Mouse (Mus musculus) heart, embryonic 10.5 days (tissue): ENCODE data around the gene Prkd3. TPM values are rescaled to one million over a fixed set of nuclear protein-coding genes. Genes with fewer than 3 reads are reported as not detected.

Experiments used
- DNase-seq: peaks from one replicate; pipeline ENCODE4 v3.0.0-alpha.2; 2017; ENCODE audit warnings: low spot score
- H3K27ac ChIP-seq: fragments of 300-500 bp; sonication (generic); 2 replicates; pipeline ENCODE4 v1.5.1; 2016; ENCODE audit warnings: mild to moderate bottlenecking
- H3K27me3 ChIP-seq: fragments of 300-500 bp; sonication (generic); 2 replicates; pipeline ENCODE4 v1.6.1; 2016; ENCODE audit warnings: mild to moderate bottlenecking; ENCODE audit not compliant: poor library complexity, insufficient read depth, severe bottlenecking
- H3K36me3 ChIP-seq: fragments of 300-500 bp; sonication (generic); 2 replicates; pipeline ENCODE4 v1.6.1; 2016; ENCODE audit warnings: mild to moderate bottlenecking, moderate library complexity
- H3K4me1 ChIP-seq: fragments of 300-500 bp; sonication (generic); 2 replicates; pipeline ENCODE4 v1.6.1; 2016; ENCODE audit warnings: mild to moderate bottlenecking
- H3K4me3 ChIP-seq: fragments of 300-500 bp; sonication (generic); 2 replicates; pipeline ENCODE4 v1.5.1; 2016; ENCODE audit warnings: mild to moderate bottlenecking, moderate library complexity
- H3K9me3 ChIP-seq: fragments of 300-500 bp; sonication (generic); 2 replicates; pipeline ENCODE4 v1.6.1; 2016; ENCODE audit warnings: mild to moderate bottlenecking, moderate library complexity
- WGBS: fragments of 180-500 bp; shearing (Covaris S2); methylation state at CpG from one replicate; pipeline ENCODE4 v1.1.7; 2016; 5-methylcytosine and 5-hydroxymethylcytosine counted together
- polyA plus RNA-seq: library from polyadenylated mRNA; unstranded; fragments of >200 nt; fragmentation: Nextera tagmentation; extraction: Ambion mirVana; gene quantifications from 2 replicates; pipeline ENCODE4 v1.2.1, GENCODE M21; 2016

The Prkd3 gene
- polyA plus RNA-seq, 1 experiment from 2014 or later, result 32.8 TPM

DNA sequence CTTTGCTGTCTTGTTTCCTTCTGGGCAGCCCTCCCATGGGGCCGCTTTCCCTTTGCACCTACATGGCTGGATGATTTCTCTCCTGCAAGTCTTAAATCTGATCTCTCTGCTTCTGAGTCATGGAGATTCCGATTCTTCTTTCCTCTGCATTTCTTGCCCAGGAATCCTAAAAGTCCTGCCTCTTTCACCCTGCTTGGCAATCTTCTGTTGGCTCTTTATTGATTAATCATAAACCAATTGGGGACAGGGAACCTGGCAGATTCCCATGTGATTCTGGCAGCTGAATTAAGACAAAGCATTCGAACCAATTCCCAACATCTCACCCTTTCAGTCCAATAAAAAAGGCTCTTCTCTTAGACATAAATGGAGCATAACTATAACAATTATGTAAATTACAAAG lies 8.6 kb upstream of the Prkd3 start:
- no peaks in the 10 kb centered on the region for H3K36me3 ChIP-seq
- WGBS, result 55% methylated on average over 3 of the region's 3 CpGs
- no peaks in the 10 kb centered on the region for H3K9me3 ChIP-seq
- no peak for DNase-seq
- 0 out of 2 replicates have a peak, but pooled peaks cover 9% of the 10 kb centered on the region for H3K4me1 ChIP-seq
- no peaks in the 10 kb centered on the region for H3K27me3 ChIP-seq
- no peak overlapping the region for H3K27ac ChIP-seq
- no peak overlapping the region for H3K4me3 ChIP-seq

DNA sequence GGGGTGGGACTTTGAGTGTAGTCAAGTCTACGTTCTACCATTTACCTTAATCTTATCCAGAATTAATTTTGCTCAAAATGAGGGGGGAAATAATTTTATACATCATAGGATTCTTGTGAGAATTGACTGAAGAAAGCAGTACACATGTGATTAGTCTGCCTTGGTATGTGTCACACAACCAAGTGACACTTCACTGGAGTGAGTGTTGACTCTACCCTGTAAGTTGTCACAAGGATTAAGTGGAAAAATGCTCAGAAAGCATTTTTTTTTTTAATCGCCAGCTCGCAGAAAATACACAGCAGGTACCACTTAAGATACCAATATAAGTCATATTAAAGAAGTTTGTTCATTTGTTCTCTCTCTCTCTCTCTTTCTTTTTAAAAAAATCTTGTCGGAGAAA lies 3.9 kb upstream of the Prkd3 start:
- 81% methylated on average over 4 of the region's 4 CpGs for WGBS
- peaks cover 12% of the 10 kb centered on the region; the same call in 1 of the 2 replicates for H3K4me1 ChIP-seq

DNA sequence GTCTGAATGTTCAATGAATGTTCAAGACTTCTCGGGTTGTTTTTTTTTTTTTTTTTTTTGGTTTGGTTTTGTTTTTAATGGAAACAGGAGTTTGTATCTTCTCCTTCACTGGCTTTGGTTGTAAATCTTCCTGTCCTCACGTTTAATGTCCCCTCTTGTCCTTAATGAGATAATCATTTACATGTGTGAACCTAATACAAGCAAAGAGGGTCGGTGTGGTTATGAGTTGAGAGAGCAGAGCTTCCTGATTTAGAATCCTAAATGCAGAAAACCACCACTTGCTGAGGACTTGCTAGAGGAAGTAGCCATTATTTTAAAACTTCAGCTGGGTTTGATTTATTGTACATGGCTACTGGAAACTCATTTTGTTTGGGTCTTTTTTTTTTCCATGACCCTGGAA lies 2.1 kb upstream of the Prkd3 start:
- no peak overlapping the region for H3K27ac ChIP-seq
- H3K36me3 ChIP-seq, result no peaks in the 10 kb centered on the region
- no peaks in the 10 kb centered on the region for H3K27me3 ChIP-seq
- H3K9me3 ChIP-seq, result no peaks in the 10 kb centered on the region
- no peak for DNase-seq
- H3K4me3 ChIP-seq, result no peak overlapping the region
- WGBS, result 38% methylated on average over 3 of the region's 3 CpGs
- H3K4me1 ChIP-seq, result peaks cover 19% of the 10 kb centered on the region

More for the DNA sequence above, 3.9 kb upstream of the Prkd3 start:
- no peak for DNase-seq
- Histone ChIP-seq H3K36me3 (no peaks in the 10 kb centered on the region), H3K27me3 (no peaks in the 10 kb centered on the region), H3K9me3 (no peaks in the 10 kb centered on the region), H3K27ac (no peak overlapping the region), H3K4me3 (no peak overlapping the region)

DNA sequence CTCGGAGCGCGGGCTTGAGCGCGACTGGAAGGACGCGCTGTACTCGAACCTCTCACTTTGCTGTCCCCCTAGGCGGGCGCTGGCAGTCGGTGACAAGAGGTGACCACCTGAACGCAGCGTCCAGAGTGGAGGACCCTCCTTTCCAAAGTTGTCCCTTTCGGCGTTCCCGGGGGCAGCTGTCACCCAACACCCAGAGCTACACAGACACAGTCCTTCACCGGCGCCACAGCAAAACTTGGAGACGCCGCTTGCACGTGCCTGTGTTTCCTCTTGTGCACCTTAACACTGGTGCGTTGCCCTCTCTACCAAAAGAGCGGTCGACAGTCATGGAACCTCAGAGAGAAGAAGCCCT lies 344 bp upstream of the Prkd3 start:
- no peaks in the 10 kb centered on the region for H3K27me3 ChIP-seq
- WGBS, result under 1% methylated on average over 24 of the region's 24 CpGs
- DNase-seq, result no peak
- peaks cover 30% of the 10 kb centered on the region for H3K4me1 ChIP-seq
- peak overlapping the region; percentile 97 for H3K27ac ChIP-seq
- peak overlapping the region; percentile 94 for H3K4me3 ChIP-seq
- H3K9me3 ChIP-seq, result no peaks in the 10 kb centered on the region
- H3K36me3 ChIP-seq, result no peaks in the 10 kb centered on the region

DNA sequence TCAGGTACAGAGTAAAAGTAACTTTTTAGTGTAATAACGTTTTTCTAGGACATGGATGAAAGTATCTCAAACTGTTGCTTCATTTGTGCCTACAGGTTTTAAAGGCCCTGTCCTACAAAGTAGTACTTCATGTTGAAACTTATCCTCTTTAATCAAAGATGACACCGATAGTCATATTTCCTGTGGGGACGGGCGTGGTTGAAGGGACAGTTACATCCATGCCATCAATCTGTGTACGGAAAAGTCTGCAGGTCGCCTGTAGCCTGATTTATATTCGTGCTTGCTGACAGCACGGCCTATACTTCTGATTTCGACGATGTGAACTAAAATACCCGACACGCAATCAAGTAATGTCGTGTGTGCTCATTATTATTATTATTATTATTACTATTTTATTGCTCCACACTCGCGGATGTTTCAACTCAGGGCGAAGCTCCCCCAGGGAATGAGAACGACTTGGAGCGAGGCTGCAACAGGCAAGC lies 849 bp downstream of the Prkd3 start:
- peaks cover 38% of the 10 kb centered on the region for H3K4me1 ChIP-seq
- H3K36me3 ChIP-seq, result no peaks in the 10 kb centered on the region
- peak overlapping the region; percentile 94 for H3K4me3 ChIP-seq
- no peaks in the 10 kb centered on the region for H3K27me3 ChIP-seq
- WGBS, result under 1% methylated on average over 18 of the region's 18 CpGs
- DNase-seq, result no peak
- peak overlapping the region; percentile 97 for H3K27ac ChIP-seq
- no peaks in the 10 kb centered on the region for H3K9me3 ChIP-seq

DNA sequence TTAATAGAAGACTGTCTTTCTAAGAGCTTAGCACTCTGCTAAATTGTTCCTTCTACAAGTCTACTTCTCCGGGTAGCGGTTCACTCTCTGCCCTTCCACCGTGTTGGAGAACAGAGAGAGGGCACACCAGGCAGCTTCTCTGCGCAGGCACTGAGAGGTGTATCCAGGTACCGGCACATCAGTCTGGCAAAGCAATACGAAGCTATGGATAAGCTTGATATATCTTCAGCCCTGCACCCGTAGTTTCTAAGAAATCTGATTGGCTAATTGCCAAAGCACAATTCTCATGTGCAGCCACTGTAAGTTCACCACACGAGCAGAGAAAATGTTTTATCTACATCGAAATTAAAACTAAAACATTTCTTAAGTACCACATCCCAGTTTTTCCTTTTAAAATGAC lies 2.2 kb downstream of the Prkd3 start:
- peak overlapping the region; percentile 36 for H3K4me3 ChIP-seq
- peaks cover 38% of the 10 kb centered on the region for H3K4me1 ChIP-seq
- H3K27ac ChIP-seq, result no peak overlapping the region
- no peak for DNase-seq
- WGBS, result 59% methylated on average over 9 of the region's 9 CpGs
- H3K9me3 ChIP-seq, result no peaks in the 10 kb centered on the region
- no peaks in the 10 kb centered on the region for H3K27me3 ChIP-seq
- H3K36me3 ChIP-seq, result no peaks in the 10 kb centered on the region

DNA sequence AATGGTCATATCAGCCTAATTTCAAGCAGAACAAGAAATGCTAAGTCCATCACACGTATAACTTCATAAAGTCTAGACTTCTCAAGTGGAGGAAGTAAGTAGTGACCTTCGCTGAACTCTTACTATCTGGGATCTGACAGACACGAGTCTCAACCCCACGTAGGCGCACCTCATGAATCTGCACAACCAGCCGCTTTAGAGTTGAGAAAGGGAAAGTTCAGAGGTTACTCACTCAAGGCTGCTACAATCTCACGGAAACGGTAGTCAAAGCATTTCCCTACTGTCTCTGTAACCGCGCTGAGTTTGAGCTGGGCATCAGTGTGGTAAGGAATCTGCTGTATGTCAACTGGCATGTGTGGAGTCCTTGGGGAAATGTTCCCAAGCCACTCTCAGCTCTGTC lies 4.8 kb downstream of the Prkd3 start:
- H3K4me1 ChIP-seq, result peaks cover 38% of the 10 kb centered on the region
- no peaks in the 10 kb centered on the region for H3K9me3 ChIP-seq
- no peaks in the 10 kb centered on the region for H3K27me3 ChIP-seq
- H3K36me3 ChIP-seq, result peaks cover 22% of the 10 kb centered on the region
- no peak overlapping the region for H3K4me3 ChIP-seq
- no peak overlapping the region for H3K27ac ChIP-seq
- peak; percentile 75 for DNase-seq
- WGBS, result 53% methylated on average over 10 of the region's 10 CpGs

DNA sequence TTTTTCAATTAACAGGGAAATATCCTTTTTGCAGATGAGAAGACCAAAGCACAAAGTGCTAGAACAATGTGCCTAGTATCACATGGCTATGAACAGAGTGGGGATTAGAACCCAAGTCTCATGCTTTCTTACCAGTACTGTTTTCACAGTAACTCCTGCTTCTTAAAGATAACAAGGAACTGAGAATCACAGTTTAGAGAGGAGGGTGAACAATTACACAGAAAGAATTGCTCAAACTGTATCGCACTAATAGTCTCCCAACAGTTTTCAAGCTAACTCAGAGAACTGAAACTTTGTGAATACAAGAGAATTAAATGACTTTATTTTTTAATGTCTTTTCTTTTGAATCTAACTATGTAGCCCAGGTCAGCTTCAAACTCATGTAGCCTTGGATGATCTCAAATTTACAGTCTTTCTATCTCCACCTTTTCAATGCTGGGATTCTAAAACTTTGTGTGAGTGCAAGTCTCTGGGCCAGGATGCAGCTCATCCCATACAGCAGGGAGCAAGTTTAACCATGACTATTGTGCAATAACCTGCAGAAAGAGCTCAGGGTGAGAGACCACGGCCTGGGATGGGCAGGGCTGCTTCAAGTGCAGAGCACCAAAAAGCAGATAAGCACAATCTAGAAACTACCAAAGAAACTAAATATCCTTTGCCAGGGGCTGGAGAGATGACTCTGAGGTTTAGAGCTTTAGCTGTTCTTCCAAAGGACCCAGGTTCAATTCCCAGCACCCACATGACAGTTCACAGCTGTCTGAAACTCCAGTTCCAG lies 5.5 kb downstream of the Prkd3 start:
- H3K27me3 ChIP-seq, result no peaks in the 10 kb centered on the region
- no peak overlapping the region for H3K4me3 ChIP-seq
- H3K36me3 ChIP-seq, result peaks cover 27% of the 10 kb centered on the region
- peaks cover 36% of the 10 kb centered on the region for H3K4me1 ChIP-seq
- 81% methylated on average over 2 of the region's 2 CpGs for WGBS
- DNase-seq, result no peak
- H3K27ac ChIP-seq, result no peak overlapping the region
- H3K9me3 ChIP-seq, result no peaks in the 10 kb centered on the region

DNA sequence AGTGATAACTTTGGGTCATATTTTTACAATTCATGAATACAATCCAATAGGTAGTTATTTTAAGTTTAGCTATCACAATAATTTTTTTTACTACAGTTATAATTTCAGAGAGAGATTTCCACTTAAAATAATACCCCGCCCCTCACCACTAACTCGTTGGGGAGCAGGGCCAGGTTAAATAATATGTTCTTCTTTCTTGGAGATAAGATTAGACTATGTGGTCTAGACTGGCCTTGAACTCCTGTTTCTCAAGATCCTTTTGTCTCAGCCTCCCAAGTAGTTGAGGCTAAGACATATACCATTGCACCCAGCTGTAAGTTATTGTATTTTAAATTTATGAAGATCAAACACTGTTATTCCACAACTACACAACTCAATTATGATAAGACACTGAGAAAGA lies 7.0 kb downstream of the Prkd3 start:
- Histone ChIP-seq H3K4me1 (peaks cover 27% of the 10 kb centered on the region), H3K9me3 (no peaks in the 10 kb centered on the region), H3K27me3 (no peaks in the 10 kb centered on the region), H3K27ac (no peak overlapping the region), H3K4me3 (no peak overlapping the region), H3K36me3 (peaks cover 32% of the 10 kb centered on the region)
- WGBS, result 79% methylated on average over 2 of the region's 2 CpGs
- DNase-seq, result no peak

DNA sequence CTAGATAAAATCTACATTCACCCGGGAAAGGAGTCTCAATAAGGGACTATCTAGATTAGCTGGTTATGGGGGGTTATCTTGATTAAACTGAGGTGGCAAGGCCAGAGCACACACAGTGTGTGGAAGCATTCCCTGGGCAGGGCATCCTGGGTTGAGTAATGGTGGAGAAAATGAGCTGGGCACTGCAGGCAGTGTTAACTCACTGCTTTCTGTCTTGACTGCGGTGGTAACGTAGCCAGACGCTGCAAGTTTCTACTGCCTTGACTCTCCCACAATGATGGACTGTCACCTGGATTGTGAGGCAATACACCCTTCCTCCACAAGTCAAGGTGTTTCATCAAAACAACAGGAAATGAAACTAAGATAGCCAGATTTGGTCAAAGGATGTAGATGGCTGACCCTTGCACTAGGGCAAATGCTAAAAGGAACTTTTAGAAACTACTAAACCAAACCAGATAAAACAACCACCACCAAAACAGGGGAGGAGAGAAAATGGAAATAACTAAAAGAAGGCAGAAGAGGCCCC lies 20.8 kb downstream of the Prkd3 start:
- no peaks in the 10 kb centered on the region for H3K27me3 ChIP-seq
- 91% methylated on average over 4 of the region's 4 CpGs for WGBS

DNA sequence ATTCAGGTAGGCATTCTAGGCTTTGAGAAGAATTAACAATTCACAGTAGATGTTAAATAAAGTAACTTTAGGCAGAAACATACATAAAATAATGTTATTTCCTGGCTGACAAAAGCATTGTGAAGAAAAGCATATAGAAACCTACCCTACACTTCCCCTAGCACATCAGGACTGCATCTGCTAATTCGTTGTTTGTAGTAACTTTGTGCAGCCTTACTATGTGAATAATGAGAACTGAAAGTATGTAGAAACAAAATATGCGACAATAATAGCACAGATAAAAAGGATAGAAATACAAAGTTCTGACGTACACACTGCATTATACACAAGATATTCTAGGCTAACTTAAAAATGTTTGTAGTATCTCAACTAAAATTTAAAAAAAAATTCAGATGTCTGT lies 21.4 kb downstream of the Prkd3 start:
- Histone ChIP-seq H3K9me3 (no peaks in the 10 kb centered on the region), H3K27ac (no peak overlapping the region), H3K4me3 (no peak overlapping the region), H3K36me3 (no peaks in the 10 kb centered on the region), H3K27me3 (no peaks in the 10 kb centered on the region), H3K4me1 (peaks cover 7% of the 10 kb centered on the region; the same call in 1 of the 2 replicates)
- 93% methylated on average over 3 of the region's 3 CpGs for WGBS
- no peak for DNase-seq

More for the DNA sequence above, 20.8 kb downstream of the Prkd3 start:
- Histone ChIP-seq H3K36me3 (no peaks in the 10 kb centered on the region), H3K4me1 (peaks cover 7% of the 10 kb centered on the region; the same call in 1 of the 2 replicates), H3K9me3 (no peaks in the 10 kb centered on the region), H3K27ac (no peak overlapping the region), H3K4me3 (no peak overlapping the region)
- DNase-seq, result no peak

DNA sequence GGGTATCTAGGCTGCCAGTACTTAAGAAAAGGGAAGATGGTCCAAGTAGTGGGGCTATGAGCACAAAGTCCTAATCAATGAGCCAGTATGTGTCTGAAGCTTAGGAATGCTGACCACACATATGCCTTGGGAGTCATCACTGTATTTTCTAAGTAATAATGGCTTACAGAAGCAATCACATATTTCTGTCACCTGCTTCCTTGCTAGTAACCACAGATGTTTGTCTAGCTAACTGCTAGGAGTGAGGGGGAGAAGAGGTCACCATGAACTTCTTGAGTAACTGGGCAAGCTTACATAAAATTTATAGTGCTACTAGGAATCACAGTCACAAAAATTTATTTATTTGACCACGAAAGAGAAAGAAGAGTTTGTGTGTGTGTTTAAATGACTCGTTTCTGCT lies 22.5 kb downstream of the Prkd3 start:
- DNase-seq, result no peak
- 88% methylated on average over 2 of the region's 2 CpGs for WGBS
- peaks cover 7% of the 10 kb centered on the region; the same call in 1 of the 2 replicates for H3K4me1 ChIP-seq
- no peak overlapping the region for H3K4me3 ChIP-seq
- no peaks in the 10 kb centered on the region for H3K9me3 ChIP-seq
- no peaks in the 10 kb centered on the region for H3K36me3 ChIP-seq
- no peak overlapping the region for H3K27ac ChIP-seq
- H3K27me3 ChIP-seq, result no peaks in the 10 kb centered on the region

DNA sequence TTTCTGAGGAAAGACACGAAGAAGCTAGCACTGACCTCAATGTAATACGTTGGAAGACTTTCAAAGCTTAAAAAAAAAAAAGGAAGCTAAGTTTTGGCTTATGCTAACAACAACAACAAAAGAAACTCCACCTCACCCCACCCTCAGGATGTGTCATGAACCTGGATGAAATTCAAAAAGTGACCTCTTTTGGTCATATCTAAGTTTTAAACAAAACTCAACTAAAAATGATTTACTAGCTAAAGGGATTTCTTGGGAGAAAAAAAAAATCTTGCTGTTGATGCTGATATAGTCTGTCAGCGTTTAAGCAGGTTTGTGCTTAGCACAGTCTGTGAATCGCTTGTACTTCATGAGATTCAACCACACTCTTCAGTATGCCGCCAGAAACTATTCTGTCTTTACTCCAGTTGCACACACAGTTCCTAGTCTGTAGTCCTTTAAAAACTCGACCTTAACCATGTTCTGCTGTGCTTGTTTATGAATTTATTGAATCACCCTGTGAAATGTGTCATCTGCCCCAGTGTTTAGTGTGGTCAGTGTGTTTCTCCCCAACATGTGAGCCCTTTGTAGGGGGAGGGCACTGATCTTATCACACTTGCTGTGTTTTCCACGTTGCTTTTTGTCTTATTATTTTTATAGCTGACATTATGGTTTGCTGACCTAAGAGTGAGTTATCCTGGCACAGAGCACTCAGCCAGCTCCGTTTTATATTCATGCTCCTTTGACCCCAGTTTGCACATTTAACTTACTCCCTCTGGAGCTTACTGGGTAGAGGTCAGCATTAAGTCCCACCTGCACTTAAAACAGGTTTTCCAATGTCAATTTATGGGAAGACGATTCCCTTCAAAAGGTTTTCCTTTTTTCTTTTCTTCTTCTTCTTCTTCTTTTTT lies 25.4 kb downstream of the Prkd3 start:
- Histone ChIP-seq H3K9me3 (no peaks in the 10 kb centered on the region), H3K36me3 (no peaks in the 10 kb centered on the region), H3K4me1 (peaks cover 4% of the 10 kb centered on the region; the same call in 1 of the 2 replicates), H3K4me3 (no peak overlapping the region), H3K27ac (no peak overlapping the region), H3K27me3 (no peaks in the 10 kb centered on the region)
- DNase-seq, result no peak
- whole genome bisulfite sequencing, result 78% methylated on average over 9 of the region's 9 CpGs
